Mouse (Mus musculus): ENCODE data around the gene Lce1m. TPM values are rescaled to one million over a fixed set of nuclear protein-coding genes. Genes with fewer than 3 reads are reported as not detected.
"Not testable (repeated sequence)": the region's sequence is repeated elsewhere in the genome, so short reads cannot be mapped to it uniquely, and the experiment has no call there.

Gene Lce1m
- total RNA-seq (2017): not detected in 2 replicates

GRCm38 (mm10) chr3:93018960-93019359 lies at the start of gene Lce1m:
Gene Lce1m (minus strand): TSS chr3:93019060.
- ATAC-seq (ENCODE audit: extremely low read depth, insufficient number of reproducible peaks, low FRiP score, poor library complexity, severe bottlenecking): no peak

- not testable (repeated sequence) for ATAC-seq (ENCODE audit: extremely low read depth, insufficient number of reproducible peaks, low FRiP score, poor library complexity, severe bottlenecking)
Measured at GRCm38 (mm10) chr3:93068523-93068922, 49.7 kb upstream of the Lce1m start, which contains the start of gene Gm4858. Gene Gm4858 (plus strand): TSS chr3:93068823.

GRCm38 (mm10) chr3:93052826-93053474 lies 34.1 kb upstream of the Lce1m start:
- ATAC-seq (ENCODE audit: extremely low read depth, insufficient number of reproducible peaks, low FRiP score, poor library complexity, severe bottlenecking): no peak

GRCm38 (mm10) chr3:93050182-93050581 lies 31.3 kb upstream of the Lce1m start:
- ATAC-seq (ENCODE audit: extremely low read depth, insufficient number of reproducible peaks, low FRiP score, poor library complexity, severe bottlenecking): no peak

- no peak for ATAC-seq (ENCODE audit: extremely low read depth, insufficient number of reproducible peaks, low FRiP score, poor library complexity, severe bottlenecking)
Measured at GRCm38 (mm10) chr3:93031450-93031849, 12.6 kb upstream of the Lce1m start.

GRCm38 (mm10) chr3:93025486-93025885 lies 6.6 kb upstream of the Lce1m start:
- no peak for ATAC-seq (ENCODE audit: extremely low read depth, insufficient number of reproducible peaks, low FRiP score, poor library complexity, severe bottlenecking)

GRCm38 (mm10) chr3:93023411-93024184 lies 4.7 kb upstream of the Lce1m start:
- ATAC-seq (ENCODE audit: extremely low read depth, insufficient number of reproducible peaks, low FRiP score, poor library complexity, severe bottlenecking): no peak

- no peak for ATAC-seq (ENCODE audit: extremely low read depth, insufficient number of reproducible peaks, low FRiP score, poor library complexity, severe bottlenecking)
Measured at GRCm38 (mm10) chr3:93021171-93021570, 2.3 kb upstream of the Lce1m start.

- ATAC-seq (ENCODE audit: extremely low read depth, insufficient number of reproducible peaks, low FRiP score, poor library complexity, severe bottlenecking): no peak
Measured at GRCm38 (mm10) chr3:93015460-93016104, 3.3 kb downstream of the Lce1m start, which contains the start of gene Crct1. Gene Crct1 (minus strand): TSS chr3:93015687.

- no peak for ATAC-seq (ENCODE audit: extremely low read depth, insufficient number of reproducible peaks, low FRiP score, poor library complexity, severe bottlenecking)
Measured at GRCm38 (mm10) chr3:93014871-93015270, 4.0 kb downstream of the Lce1m start.

GRCm38 (mm10) chr3:93014378-93014801 lies 4.5 kb downstream of the Lce1m start:
- no peak for ATAC-seq (ENCODE audit: extremely low read depth, insufficient number of reproducible peaks, low FRiP score, poor library complexity, severe bottlenecking)

GRCm38 (mm10) chr3:93002843-93003242 lies 16.0 kb downstream of the Lce1m start:
- ATAC-seq (ENCODE audit: extremely low read depth, insufficient number of reproducible peaks, low FRiP score, poor library complexity, severe bottlenecking): no peak

- no peak for ATAC-seq (ENCODE audit: extremely low read depth, insufficient number of reproducible peaks, low FRiP score, poor library complexity, severe bottlenecking)
Measured at GRCm38 (mm10) chr3:93000621-93001020, 18.2 kb downstream of the Lce1m start.

- ATAC-seq (ENCODE audit: extremely low read depth, insufficient number of reproducible peaks, low FRiP score, poor library complexity, severe bottlenecking): no peak
Measured at GRCm38 (mm10) chr3:92998691-92999090, 20.2 kb downstream of the Lce1m start.

- ATAC-seq (ENCODE audit: extremely low read depth, insufficient number of reproducible peaks, low FRiP score, poor library complexity, severe bottlenecking): no peak
Measured at GRCm38 (mm10) chr3:92991926-92992325, 26.9 kb downstream of the Lce1m start, which contains the start of gene Lce3f. Gene Lce3f (plus strand): TSS chr3:92992226.

- ATAC-seq (ENCODE audit: extremely low read depth, insufficient number of reproducible peaks, low FRiP score, poor library complexity, severe bottlenecking): no peak
Measured at GRCm38 (mm10) chr3:92978484-92978883, 40.4 kb downstream of the Lce1m start.

All from neutrophil, adult 5-6 weeks (primary cell).